Mouse (Mus musculus): ENCODE measurements around the gene Mettl7a3.
"Not testable (repeated sequence)": the region's sequence is repeated elsewhere in the genome, so short reads cannot be mapped to it uniquely, and the experiment has no call there.

Mettl7a3 gene

GRCm38 (mm10) chr15:100330739-100331138 is 4.0 kb upstream of the Mettl7a3 start:
- DNase-seq (ENCODE audit: low spot score) = no peak

DNA sequence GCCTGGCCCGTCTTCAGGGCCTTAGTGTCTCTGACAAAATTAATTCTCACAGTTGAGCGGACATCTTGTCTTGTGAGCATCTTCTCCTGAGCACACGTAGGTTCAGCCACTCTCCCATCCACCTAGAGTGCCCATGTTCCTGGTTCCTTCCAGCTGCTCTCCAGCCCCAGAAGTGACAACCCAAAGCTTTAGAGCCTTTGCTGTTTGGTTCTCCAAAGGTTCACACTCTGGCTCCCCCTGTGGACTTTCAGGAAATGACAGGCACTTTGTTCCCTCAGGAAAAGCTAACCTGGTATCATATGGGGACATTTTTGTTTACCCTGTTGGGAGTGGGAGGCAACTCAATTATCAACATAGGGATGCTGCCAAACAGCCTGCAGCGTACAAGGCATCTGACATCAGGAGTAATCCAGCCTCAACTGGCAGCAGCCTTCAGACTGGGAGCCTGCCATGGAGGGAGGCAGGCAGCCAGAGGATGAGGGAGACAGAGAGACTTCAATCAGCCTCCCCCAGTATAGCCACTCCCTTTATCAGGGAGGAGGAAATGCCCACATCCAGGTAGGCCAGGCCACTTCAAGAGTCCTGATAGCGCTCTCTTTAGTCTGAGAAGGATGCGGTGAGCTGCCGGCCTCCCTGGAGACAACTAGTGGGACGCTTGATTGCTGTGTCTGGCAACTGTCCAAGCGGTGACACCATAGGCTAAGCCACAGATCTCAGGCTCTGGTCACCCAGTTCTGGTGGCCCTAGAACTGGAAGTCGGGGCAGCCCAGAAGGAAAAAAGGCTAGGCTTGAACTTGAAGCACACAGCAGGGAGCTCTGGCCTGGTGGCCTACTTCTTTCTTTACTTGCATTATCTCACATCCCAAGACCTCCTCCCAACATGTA is 2.4 kb upstream of the Mettl7a3 start:
- not testable (repeated sequence) for DNase-seq (ENCODE audit: low spot score)

DNA sequence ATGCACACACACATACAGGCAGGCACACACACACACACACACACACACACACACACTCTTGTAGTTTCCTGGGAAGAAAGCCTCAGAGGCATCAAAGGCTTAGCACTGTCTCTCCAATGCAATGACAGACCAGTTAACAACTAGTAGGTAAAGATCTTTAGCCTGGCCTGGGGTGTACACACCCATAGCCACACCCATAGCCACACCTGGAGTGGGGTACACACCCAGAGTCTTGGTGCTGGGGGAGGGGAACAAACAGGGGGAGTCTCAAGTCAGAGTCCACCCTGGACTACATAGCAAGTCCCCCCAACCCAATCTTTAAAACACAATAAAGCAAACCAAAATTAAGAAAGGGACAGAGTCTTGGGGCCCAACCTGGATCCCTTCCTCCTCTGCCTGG is 2.6 kb downstream of the Mettl7a3 start:
- DNase-seq (ENCODE audit: low spot score) = not testable (repeated sequence)

- DNase-seq (ENCODE audit: low spot score) = not testable (repeated sequence)
These were observed 3.1 kb downstream of the Mettl7a3 start for GRCm38 (mm10) chr15:100337847-100338246.

DNA sequence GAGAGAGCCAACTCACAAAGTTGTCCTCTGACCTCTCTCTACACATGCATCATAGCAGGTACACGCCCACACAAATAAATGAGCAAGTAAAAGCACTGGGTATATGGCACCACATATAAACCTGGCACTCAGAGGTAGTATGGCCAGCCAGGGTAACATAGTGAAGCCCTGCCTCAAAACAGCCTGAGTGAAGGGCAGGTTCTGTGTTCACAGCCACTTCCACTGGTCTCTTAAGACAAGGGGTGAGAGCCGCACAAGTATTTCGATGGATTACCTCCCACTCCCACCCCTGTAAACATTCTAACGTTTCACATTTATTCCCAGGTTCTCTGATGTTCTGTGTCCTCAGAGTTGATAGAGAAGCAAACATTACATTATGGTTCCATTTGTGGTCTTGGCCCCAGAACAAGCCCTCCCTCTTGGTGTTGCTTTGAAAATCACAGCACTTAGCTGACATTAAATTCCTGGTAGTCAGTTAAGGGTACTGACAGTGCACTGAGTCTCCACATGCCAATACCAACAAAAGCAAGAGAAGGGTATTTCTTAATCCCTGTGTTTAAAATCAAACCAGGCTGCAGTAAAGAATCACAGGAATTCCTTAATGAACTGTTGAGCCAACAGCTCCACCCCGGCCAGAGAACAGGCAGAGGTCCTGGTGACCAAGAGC is 6.7 kb downstream of the Mettl7a3 start:
- DNase-seq (ENCODE audit: low spot score) = not testable (repeated sequence)

GRCm38 (mm10) chr15:100345484-100345883 is 10.8 kb downstream of the Mettl7a3 start:
- DNase-seq (ENCODE audit: low spot score) = no peak

- DNase-seq (ENCODE audit: low spot score) = peak; percentile 69
These were observed 12.0 kb downstream of the Mettl7a3 start for GRCm38 (mm10) chr15:100346761-100347160.

- DNase-seq (ENCODE audit: low spot score) = peak; percentile 77
These were observed 14.8 kb downstream of the Mettl7a3 start for GRCm38 (mm10) chr15:100349496-100349895.

GRCm38 (mm10) chr15:100351501-100352060 is 16.9 kb downstream of the Mettl7a3 start:
- DNase-seq (ENCODE audit: low spot score) = peak; percentile 19

GRCm38 (mm10) chr15:100352711-100353250 is 18.1 kb downstream of the Mettl7a3 start, which contains the start of the genes Methig1 and Mettl7a2:
Methig1 (plus strand) TSS chr15:100353149.
Mettl7a2 (plus strand) TSS chr15:100353200.
- no peak for DNase-seq (ENCODE audit: low spot score)

- not testable (repeated sequence) for DNase-seq (ENCODE audit: low spot score)
These were observed 18.7 kb downstream of the Mettl7a3 start for GRCm38 (mm10) chr15:100353399-100353798.

- DNase-seq (ENCODE audit: low spot score) = no peak
These were observed 21.1 kb downstream of the Mettl7a3 start for GRCm38 (mm10) chr15:100355876-100356275.

- no peak for DNase-seq (ENCODE audit: low spot score)
These were observed 29.5 kb downstream of the Mettl7a3 start, which contains the start of gene Higd1c for GRCm38 (mm10) chr15:100364242-100364641. Higd1c (plus strand) TSS chr15:100364542.

DNA sequence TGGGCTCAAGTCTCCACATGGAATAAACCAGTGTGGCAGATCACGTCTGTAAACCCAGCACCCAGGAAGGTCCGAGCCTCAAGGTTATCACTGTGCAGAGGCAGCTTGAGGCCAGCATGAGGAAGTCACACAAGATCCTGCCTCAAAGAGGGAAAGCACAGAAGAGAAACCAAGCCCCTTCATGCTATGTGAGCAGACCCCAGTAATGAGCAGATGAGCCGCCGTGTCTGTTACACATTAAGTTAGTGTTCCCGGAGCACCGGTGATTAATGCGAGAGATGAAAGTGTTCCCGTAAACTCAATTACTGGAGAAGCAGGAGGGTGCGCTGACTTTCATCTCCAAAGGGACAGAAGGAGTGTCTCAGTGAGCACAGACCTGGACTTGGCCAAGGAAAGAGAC is 31.2 kb downstream of the Mettl7a3 start:
- not testable (repeated sequence) for DNase-seq (ENCODE audit: low spot score)

- DNase-seq (ENCODE audit: low spot score) = no peak
These were observed 32.4 kb downstream of the Mettl7a3 start for GRCm38 (mm10) chr15:100367119-100367518.

DNA sequence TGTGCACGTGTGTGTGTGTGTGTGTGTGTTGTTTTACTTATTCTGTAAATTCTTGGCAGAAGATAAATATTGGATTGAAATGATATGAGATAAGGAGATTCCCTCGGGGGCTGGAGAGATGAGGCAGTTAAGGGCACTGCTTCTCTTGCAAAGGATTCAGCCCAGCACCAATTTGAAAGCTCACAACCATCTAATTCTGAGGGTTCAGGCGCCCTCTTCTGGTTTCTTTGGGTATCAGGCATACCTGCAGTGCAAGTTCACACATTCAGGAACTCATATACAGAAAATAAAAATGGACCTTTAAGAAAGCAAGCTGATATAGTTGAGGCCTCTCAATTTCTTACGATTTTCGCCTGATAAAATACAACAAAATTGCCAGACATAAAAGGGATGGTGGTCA is 40.3 kb downstream of the Mettl7a3 start:
- peak; percentile 58 for DNase-seq (ENCODE audit: low spot score)

DNA sequence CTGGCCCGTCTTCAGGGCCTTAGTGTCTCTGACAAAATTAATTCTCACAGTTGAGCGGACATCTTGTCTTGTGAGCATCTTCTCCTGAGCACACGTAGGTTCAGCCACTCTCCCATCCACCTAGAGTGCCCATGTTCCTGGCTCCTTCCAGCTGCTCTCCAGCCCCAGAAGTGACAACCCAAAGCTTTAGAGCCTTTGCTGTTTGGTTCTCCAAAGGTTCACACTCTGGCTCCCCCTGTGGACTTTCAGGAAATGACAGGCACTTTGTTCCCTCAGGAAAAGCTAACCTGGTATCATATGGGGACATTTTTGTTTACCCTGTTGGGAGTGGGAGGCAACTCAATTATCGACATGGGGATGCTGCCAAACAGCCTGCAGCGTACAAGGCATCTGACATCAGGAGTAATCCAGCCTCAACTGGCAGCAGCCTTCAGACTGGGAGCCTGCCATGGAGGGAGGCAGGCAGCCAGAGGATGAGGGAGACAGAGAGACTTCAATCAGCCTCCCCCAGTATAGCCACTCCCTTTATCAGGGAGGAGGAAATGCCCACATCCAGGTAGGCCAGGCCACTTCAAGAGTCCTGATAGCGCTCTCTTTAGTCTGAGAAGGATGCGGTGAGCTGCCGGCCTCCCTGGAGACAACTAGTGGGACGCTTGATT is 43.2 kb downstream of the Mettl7a3 start:
- not testable (repeated sequence) for DNase-seq (ENCODE audit: low spot score)

DNA sequence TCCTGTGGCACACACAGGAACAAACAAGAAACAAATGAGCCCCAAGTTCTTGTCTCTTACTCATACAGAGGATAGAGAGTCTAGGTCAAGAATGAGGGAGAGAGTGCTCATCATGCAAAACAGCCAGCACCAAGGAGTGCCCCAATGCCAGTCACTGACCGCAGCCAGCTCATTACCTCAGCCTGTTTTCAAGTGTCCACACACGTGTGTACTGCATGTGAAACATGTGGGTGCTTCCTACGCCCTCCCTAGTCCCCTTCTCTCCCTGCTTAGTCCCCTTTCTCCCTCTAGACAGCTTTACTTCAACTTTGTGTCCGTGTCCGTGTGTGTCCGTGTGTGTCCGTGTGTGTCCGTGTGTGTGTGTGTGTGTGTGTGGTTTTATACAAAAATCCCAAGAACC is 44.9 kb downstream of the Mettl7a3 start:
- DNase-seq (ENCODE audit: low spot score) = no peak

DNA sequence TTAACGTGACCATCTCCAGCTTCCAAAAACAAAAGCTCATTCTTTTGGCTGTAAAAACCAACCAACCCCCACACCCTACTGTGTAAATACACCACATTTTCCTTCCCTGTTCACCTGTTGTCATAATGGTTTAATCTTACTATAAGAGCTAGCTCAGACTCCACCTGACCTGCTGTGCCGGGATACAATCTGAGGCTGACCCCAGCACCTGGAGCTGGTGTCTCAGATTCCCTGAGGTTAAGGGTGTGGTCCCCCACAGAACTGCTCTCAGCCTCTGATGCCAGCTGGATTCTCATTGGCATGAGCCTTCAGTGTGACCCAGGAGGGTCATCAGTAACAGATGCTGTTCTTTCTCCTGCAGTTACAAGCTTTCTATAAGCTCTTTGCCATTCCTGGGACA is 45.4 kb downstream of the Mettl7a3 start:
- no peak for DNase-seq (ENCODE audit: low spot score)

GRCm38 (mm10) chr15:100385705-100386104 is 51.0 kb downstream of the Mettl7a3 start:
- DNase-seq (ENCODE audit: low spot score) = no peak

- no peak for DNase-seq (ENCODE audit: low spot score)
These were observed 53.0 kb downstream of the Mettl7a3 start for GRCm38 (mm10) chr15:100387544-100388223.
